Comparison of ENCODE assay signal across 25 mouse cellular contexts in the genomic region with DNA sequence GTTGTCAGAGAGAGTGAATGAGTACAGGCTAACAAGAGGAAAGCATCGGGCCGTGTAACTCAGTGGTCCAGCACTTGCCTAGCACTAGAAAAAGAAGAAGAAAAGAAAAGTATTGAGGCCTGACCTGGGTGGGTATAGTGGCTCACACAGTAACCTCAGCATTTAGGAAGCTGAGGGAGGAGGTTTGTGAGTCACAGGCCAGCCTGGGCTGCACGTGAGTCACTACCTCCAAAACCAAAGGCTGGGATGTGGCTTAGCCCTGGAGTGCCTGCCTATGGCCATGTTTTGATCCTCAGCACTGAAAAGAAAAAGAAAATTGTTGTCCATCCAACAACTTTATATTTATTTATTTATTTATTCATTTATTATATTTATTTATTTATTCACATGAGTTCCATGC. TPM values are rescaled to one million over a fixed set of nuclear protein-coding genes. Genes with fewer than 3 reads are reported as not detected.
A peak's percentile ranks its signal among the peaks of the same experiment; 100 is the strongest.
DNase-seq lines count a peak whose midpoint lies in the region; ATAC-seq and TF ChIP-seq lines count a peak whose summit lies in the region.
"Had no signal": no experiment of that assay in that cellular context is flagged by ENCODE, and none has a peak within 500 bp of the region (broad histone marks: within the 10 kb centered on the region; RNA-seq: fewer than 3 reads in every experiment).

No protein-coding gene starts in this region.

- no peaks in the 10 kb centered on the region for H3K79me2 ChIP-seq in MEL (ENCODE audit: control insufficient read depth, insufficient read depth, low read length, poor library complexity)

- no peaks in the 10 kb centered on the region for H3K36me3 ChIP-seq in MEL (ENCODE audit: control insufficient read depth in 1 of 2, insufficient read depth in 2 of 2, low read length in 2 of 2)
- no peaks in the 10 kb centered on the region for H3K36me3 ChIP-seq in midbrain, embryonic 15.5 days (replicated peaks)
- H3K36me3 ChIP-seq: embryonic facial prominence, embryonic 12.5 days; G1E; heart, embryonic 12.5 days; hindbrain, embryonic 10.5 days; hindbrain, embryonic 15.5 days had no signal

- H3K27ac ChIP-seq in MEL (ENCODE audit: control insufficient read depth, low read depth, low read length) = no peak overlapping the region
- no peak overlapping the region for H3K27ac ChIP-seq in midbrain, embryonic 15.5 days
- H3K27ac ChIP-seq: embryonic facial prominence, embryonic 12.5 days; forebrain, embryonic 13.5 days; heart, adult 2 months; hindbrain, embryonic 10.5 days; hindbrain, embryonic 15.5 days had no signal

- no peaks in the 10 kb centered on the region for H3K27me3 ChIP-seq in MEL (ENCODE audit: control insufficient read depth in 1 of 2, insufficient read depth in 2 of 2, low read length in 2 of 2)
- H3K27me3 ChIP-seq in midbrain, embryonic 15.5 days (replicated peaks) = no peaks in the 10 kb centered on the region
- H3K27me3 ChIP-seq: embryonic facial prominence, embryonic 12.5 days; forebrain, embryonic 13.5 days; heart, embryonic 12.5 days; hindbrain, embryonic 15.5 days had no signal

- TF ChIP-seq CTCF in MEL (IDR thresholded peaks at IDR 0.05 in 2 of 3, conservative IDR thresholded peaks at IDR 0.05 in 1 of 3; ENCODE audit: control insufficient read depth in 1 of 3, insufficient read depth in 1 of 3, low read depth in 2 of 3, low read length in 3 of 3, poor library complexity in 1 of 3, severe bottlenecking in 1 of 3) = no peak

- no peak for TF ChIP-seq EP300 in MEL (IDR thresholded peaks at IDR 0.05; ENCODE audit: low read depth in 1 of 2, low read length in 2 of 2)

- no peak overlapping the region for H3K9ac ChIP-seq in MEL (ENCODE audit: control insufficient read depth, low read depth, low read length, poor library complexity, severe bottlenecking)
- no peak overlapping the region for H3K9ac ChIP-seq in midbrain, embryonic 15.5 days
- H3K9ac ChIP-seq: embryonic facial prominence, embryonic 12.5 days; forebrain, embryonic 13.5 days; heart, embryonic 12.5 days; hindbrain, embryonic 15.5 days had no signal

- H3K4me1 ChIP-seq in MEL (ENCODE audit: control insufficient read depth in 1 of 2, insufficient read depth in 2 of 2, low read length in 2 of 2) = no peaks in the 10 kb centered on the region
- 0 out of 2 replicates have a peak, but pooled peaks cover 4% of the 10 kb centered on the region for H3K4me1 ChIP-seq in midbrain, embryonic 15.5 days
- H3K4me1 ChIP-seq: embryonic facial prominence, embryonic 12.5 days; hindbrain, embryonic 10.5 days; hindbrain, embryonic 15.5 days had no signal

- TF ChIP-seq RAD21 in MEL (IDR thresholded peaks at IDR 0.05; ENCODE audit: low read depth, low read length) = no peak

- ATAC-seq in common myeloid progenitor, adult 5-6 weeks (replicated peaks; ENCODE audit: low read depth, poor library complexity, severe bottlenecking) = 0 out of 2 replicates have a peak, but pooled peaks have one; percentile 30
- ATAC-seq in midbrain, embryonic 15.5 days (replicated peaks) = no peak
- ATAC-seq: CD4-positive, CD25-positive, alpha-beta regulatory T cell, adult 4 months; forebrain, embryonic 13.5 days; intestine, embryonic 16.5 days had no signal

- no peaks in the 10 kb centered on the region for H3K9me3 ChIP-seq in MEL (replicated peaks; ENCODE audit: insufficient read depth, low read length)
- no peaks in the 10 kb centered on the region for H3K9me3 ChIP-seq in midbrain, embryonic 15.5 days
- H3K9me3 ChIP-seq: forebrain, embryonic 13.5 days; hindbrain, embryonic 15.5 days had no signal

- TF ChIP-seq POLR2A in MEL (IDR thresholded peaks at IDR 0.05; ENCODE audit: control insufficient read depth in 1 of 2, insufficient read depth in 1 of 2, low read depth in 1 of 2, low read length in 2 of 2, poor library complexity in 1 of 2) = no peak

- 83% methylated on average over 3 of the region's 3 CpGs for WGBS in midbrain, embryonic 15.5 days

- no peak overlapping the region for H3K4me2 ChIP-seq in midbrain, embryonic 15.5 days
- H3K4me2 ChIP-seq: embryonic facial prominence, embryonic 12.5 days; forebrain, embryonic 13.5 days; heart, embryonic 12.5 days; hindbrain, embryonic 15.5 days had no signal

- peak; percentile 51 for DNase-seq in adrenal gland, adult 2 months
- no peak for DNase-seq in adrenal gland, postnatal 10 days
- peak; percentile 59 for DNase-seq in 3134 (ENCODE audit: extremely low read depth, insufficient read length, low spot score)
- DNase-seq in MEL (ENCODE audit: low read depth, low spot score) = peak; percentile 18
- no peak for DNase-seq in testis, postnatal 10 days (ENCODE audit: low spot score)
- no peak for DNase-seq in frontal cortex, postnatal 36 days (ENCODE audit: low spot score in 2 of 2)
- DNase-seq: cerebellum, adult 18-20 months; cerebellum, postnatal 14 days; gastrocnemius, postnatal 36 days; heart, adult 2 months; kidney, adult 8-10 months had no signal

- H3K4me3 ChIP-seq in MEL (ENCODE audit: control insufficient read depth in 1 of 2, insufficient read depth in 1 of 2, low read depth in 2 of 2, low read length in 2 of 2) = no peak overlapping the region
- no peak overlapping the region for H3K4me3 ChIP-seq in midbrain, embryonic 15.5 days
- H3K4me3 ChIP-seq: embryonic facial prominence, embryonic 12.5 days; forebrain, embryonic 13.5 days; heart, adult 2 months; heart, embryonic 12.5 days; hindbrain, embryonic 10.5 days; hindbrain, embryonic 15.5 days had no signal

TF ChIP-seq in MEL, 35 proteins besides CTCF, POLR2A, EP300 and RAD21:
- no peak for TF ChIP-seq MAZ (IDR thresholded peaks at IDR 0.05; ENCODE audit: low read depth, low read length)
- no peak for TF ChIP-seq ZNF384 (IDR thresholded peaks at IDR 0.05; ENCODE audit: low read depth, low read length)
- no peak for TF ChIP-seq ELF1 (IDR thresholded peaks at IDR 0.05; ENCODE audit: low read depth, low read length)
- TF ChIP-seq ZC3H11A (IDR thresholded peaks at IDR 0.05; ENCODE audit: low read depth, low read length) = no peak

RNA-seq across cellular contexts. Expression of gene Kcnk12, which starts 51.2 kb away (rescaled TPM):
- total RNA-seq in adrenal gland, adult 2 months (2021) = under 1 TPM; 0.28 to 0.66 TPM
- polyA plus RNA-seq in adrenal gland, adult 2 months (2012; rRNA removed) = 0.72 and 1.2 TPM in 2 replicates
- under 1 TPM; 0.18 to 0.27 TPM for total RNA-seq in adrenal gland, postnatal 10 days (2021)
- not detected in 2 replicates for total RNA-seq in MEL (2012; rRNA removed)
- polyA plus RNA-seq in MEL (2012; ENCODE audit: insufficient read depth in 1 of 2, insufficient read length in 2 of 2, low read depth in 1 of 2, low replicate concordance in 2 of 2, missing spikeins in 1 of 2) = not detected
- 2.0 and 2.3 TPM in 2 replicates for total RNA-seq in common myeloid progenitor, adult 5-6 weeks (2017)
- 0.44 and 1.1 TPM in 2 replicates for polyA plus RNA-seq in midbrain, embryonic 15.5 days (2015; fragmentation: Nextera tagmentation; extraction: Ambion mirVana)
- total RNA-seq: G1E; gastrocnemius, adult 8-10 months; gastrocnemius, postnatal 36 days; heart, adult 2 months; heart, postnatal 25 days had no signal
- polyA plus RNA-seq: CD4-positive, CD25-positive, alpha-beta regulatory T cell, adult 4 months; G1E; heart, embryonic 16.5 days; intestine, embryonic 16.5 days; kidney, embryonic 16.5 days had no signal

Comparison
In these comparisons a context has a peak if more than half of its experiments do, and no peak if none do; other contexts are left out.
1. DNase-seq: peak in adrenal gland, adult 2 months (single experiment), 3134 (single experiment) and MEL (single experiment); none in adrenal gland, postnatal 10 days (single experiment), testis, postnatal 10 days (single experiment) and frontal cortex, postnatal 36 days (0 of 2).